Mouse (Mus musculus) ovary, postnatal 10 days (tissue): ENCODE measurements at regions not wholly inside any gene's neighbourhood (a gene's known extent, or its start where the extent isn't known, plus 50 kb on each side); places are given as distances from the start of the nearest gene placed in this dataset.

Experiments
- DNase-seq: peaks from one replicate; pipeline ENCODE4 v3.0.0; 2022; ENCODE audit warnings: low spot score

- no peak for DNase-seq
Measured at GRCm38 (mm10) chr7:70756676-70757075, 390.1 kb upstream of the Nr2f2 start.

- DNase-seq: no peak
Measured at GRCm38 (mm10) chr7:70754826-70755225, 388.3 kb upstream of the Nr2f2 start.

- DNase-seq: no peak
Measured at GRCm38 (mm10) chr7:70752802-70753218, 386.3 kb upstream of the Nr2f2 start.

GRCm38 (mm10) chr7:70748884-70749283, 382.3 kb upstream of the Nr2f2 start:
- no peak for DNase-seq

GRCm38 (mm10) chr7:70748345-70748744, 381.8 kb upstream of the Nr2f2 start:
- no peak for DNase-seq

- DNase-seq: no peak
Measured at GRCm38 (mm10) chr7:70744296-70744695, 377.8 kb upstream of the Nr2f2 start.

GRCm38 (mm10) chr7:70735591-70735990, 369.1 kb upstream of the Nr2f2 start:
- no peak for DNase-seq

GRCm38 (mm10) chr7:70733501-70733900, 367.0 kb upstream of the Nr2f2 start:
- no peak for DNase-seq

GRCm38 (mm10) chr7:70729896-70730295, 363.4 kb upstream of the Nr2f2 start:
- no peak for DNase-seq

GRCm38 (mm10) chr7:70718149-70718765, 351.7 kb upstream of the Nr2f2 start:
- no peak for DNase-seq

- no peak for DNase-seq
Measured at GRCm38 (mm10) chr7:70717608-70718007, 351.1 kb upstream of the Nr2f2 start.

- DNase-seq: no peak
Measured at GRCm38 (mm10) chr7:70716811-70717458, 350.4 kb upstream of the Nr2f2 start.

GRCm38 (mm10) chr7:70712141-70712540, 345.6 kb upstream of the Nr2f2 start:
- DNase-seq: no peak

- DNase-seq: no peak
Measured at GRCm38 (mm10) chr7:70706281-70706680, 339.7 kb upstream of the Nr2f2 start.

- no peak for DNase-seq
Measured at GRCm38 (mm10) chr7:70703784-70704183, 337.2 kb upstream of the Nr2f2 start.

- no peak for DNase-seq
Measured at GRCm38 (mm10) chr7:70700461-70700860, 333.9 kb upstream of the Nr2f2 start.

- DNase-seq: no peak
Measured at GRCm38 (mm10) chr7:70699391-70699790, 332.9 kb upstream of the Nr2f2 start.

- DNase-seq: no peak
Measured at GRCm38 (mm10) chr7:70698986-70699385, 332.5 kb upstream of the Nr2f2 start.

- no peak for DNase-seq
Measured at GRCm38 (mm10) chr7:70692160-70692559, 325.6 kb upstream of the Nr2f2 start.

GRCm38 (mm10) chr7:70690845-70691244, 324.3 kb upstream of the Nr2f2 start:
- no peak for DNase-seq

GRCm38 (mm10) chr7:70669065-70669464, 302.5 kb upstream of the Nr2f2 start:
- DNase-seq: no peak

- no peak for DNase-seq
Measured at GRCm38 (mm10) chr7:70660162-70660561, 293.6 kb upstream of the Nr2f2 start.

- DNase-seq: no peak
Measured at GRCm38 (mm10) chr7:70649760-70650377, 283.3 kb upstream of the Nr2f2 start.

- DNase-seq: no peak
Measured at GRCm38 (mm10) chr7:70646801-70647200, 280.3 kb upstream of the Nr2f2 start.
